Mouse (Mus musculus) ES-CJ7 (cell line): ENCODE results near the gene Uqcc2.
A peak's percentile ranks its signal among the peaks of the same experiment; 100 is the strongest.

ENCODE experiments used
- DNase-seq: peaks from one replicate; pipeline ENCODE4 v3.0.0; 2011; ENCODE audit warnings: low read depth, low spot score

Uqcc2 gene

GRCm38 (mm10) chr17:27077920-27078319 lies 55.8 kb downstream of the Uqcc2 start:
- peak; percentile 76 for DNase-seq

GRCm38 (mm10) chr17:27077133-27077532 lies 56.6 kb downstream of the Uqcc2 start:
- no peak for DNase-seq

- no peak for DNase-seq
Measured at GRCm38 (mm10) chr17:27074849-27075745, 58.6 kb downstream of the Uqcc2 start.

- no peak for DNase-seq
Measured at GRCm38 (mm10) chr17:27074236-27074635, 59.5 kb downstream of the Uqcc2 start.

- DNase-seq, result no peak
Measured at GRCm38 (mm10) chr17:27073778-27074177, 59.9 kb downstream of the Uqcc2 start.

- DNase-seq, result no peak
Measured at GRCm38 (mm10) chr17:27073126-27073525, 60.6 kb downstream of the Uqcc2 start.
